Mouse (Mus musculus): Measurements from ENCODE around the gene Kcnk5.

- TF ChIP-seq CTCF (conservative IDR thresholded peaks at IDR 0.05; ENCODE audit: low read length) (no peak), NANOG (IDR thresholded peaks at IDR 0.05; ENCODE audit: borderline replicate concordance, low read length) (no peak), POU5F1 (IDR thresholded peaks at IDR 0.05; ENCODE audit: borderline replicate concordance, low read length) (no peak)
Observed at GRCm38 (mm10) chr14:20175705-20176104, 5.9 kb downstream of the Kcnk5 start.

All from E14TG2a.4 (cell line).